Mouse (Mus musculus): ENCODE measurements around the gene Ankrd39. TPM values are rescaled to one million over a fixed set of nuclear protein-coding genes. Genes with fewer than 3 reads are reported as not detected.
A peak's percentile ranks its signal among the peaks of the same experiment; 100 is the strongest.

The Ankrd39 gene
- polyA plus RNA-seq, 1 experiment from 2014 or later: 33.0 TPM

- no peak overlapping the region for H3K9ac ChIP-seq (replicated peaks)
- WGBS: 87% methylated on average over 5 of the region's 5 CpGs
- ATAC-seq (ENCODE audit: low FRiP score): no peak
- peaks cover 20% of the 10 kb centered on the region; the same call in 1 of the 2 replicates for H3K4me1 ChIP-seq
- no peaks in the 10 kb centered on the region for H3K36me3 ChIP-seq
- no peaks in the 10 kb centered on the region for H3K27me3 ChIP-seq (replicated peaks)
- no peak overlapping the region for H3K4me3 ChIP-seq (replicated peaks)
- no peak overlapping the region for H3K27ac ChIP-seq (replicated peaks)
- no peaks in the 10 kb centered on the region for H3K9me3 ChIP-seq (replicated peaks)
- H3K4me2 ChIP-seq: no peak overlapping the region
Observed at GRCm38 (mm10) chr1:36570320-36570719, 23.1 kb upstream of the Ankrd39 start.

GRCm38 (mm10) chr1:36569694-36570276 lies 22.5 kb upstream of the Ankrd39 start:
- Histone ChIP-seq H3K4me2 (no peak overlapping the region), H3K27ac (replicated peaks) (0 out of 2 replicates have a peak overlapping the region, but pooled peaks have one; percentile 28), H3K27me3 (replicated peaks) (no peaks in the 10 kb centered on the region), H3K4me3 (replicated peaks) (no peak overlapping the region), H3K9ac (replicated peaks) (no peak overlapping the region), H3K36me3 (no peaks in the 10 kb centered on the region), H3K9me3 (replicated peaks) (no peaks in the 10 kb centered on the region), H3K4me1 (peaks cover 20% of the 10 kb centered on the region; the same call in 1 of the 2 replicates)
- 64% methylated on average over 7 of the region's 7 CpGs for WGBS
- no peak for ATAC-seq (ENCODE audit: low FRiP score)

- WGBS: 90% methylated on average over 4 of the region's 4 CpGs
- 0 out of 2 replicates have a peak overlapping the region, but pooled peaks have one; percentile 28 for H3K27ac ChIP-seq (replicated peaks)
- H3K27me3 ChIP-seq (replicated peaks): no peaks in the 10 kb centered on the region
- no peaks in the 10 kb centered on the region for H3K9me3 ChIP-seq (replicated peaks)
- H3K9ac ChIP-seq (replicated peaks): no peak overlapping the region
- H3K4me2 ChIP-seq: no peak overlapping the region
- no peak for ATAC-seq (ENCODE audit: low FRiP score)
- peaks cover 14% of the 10 kb centered on the region; the same call in 1 of the 2 replicates for H3K4me1 ChIP-seq
- no peak overlapping the region for H3K4me3 ChIP-seq (replicated peaks)
- no peaks in the 10 kb centered on the region for H3K36me3 ChIP-seq
Observed at GRCm38 (mm10) chr1:36568776-36569175, 21.5 kb upstream of the Ankrd39 start.

- H3K4me2 ChIP-seq: no peak overlapping the region
- peaks cover 14% of the 10 kb centered on the region; the same call in 1 of the 2 replicates for H3K4me1 ChIP-seq
- no peaks in the 10 kb centered on the region for H3K36me3 ChIP-seq
- 49% methylated on average over 21 of the region's 21 CpGs for WGBS
- no peak overlapping the region for H3K27ac ChIP-seq (replicated peaks)
- ATAC-seq (ENCODE audit: low FRiP score): no peak
- H3K27me3 ChIP-seq (replicated peaks): no peaks in the 10 kb centered on the region
- no peak overlapping the region for H3K4me3 ChIP-seq (replicated peaks)
- no peaks in the 10 kb centered on the region for H3K9me3 ChIP-seq (replicated peaks)
- no peak overlapping the region for H3K9ac ChIP-seq (replicated peaks)
Observed at GRCm38 (mm10) chr1:36567818-36568603, 20.8 kb upstream of the Ankrd39 start.

GRCm38 (mm10) chr1:36566425-36566824 lies 19.2 kb upstream of the Ankrd39 start:
- no peak overlapping the region for H3K9ac ChIP-seq (replicated peaks)
- H3K27ac ChIP-seq (replicated peaks): no peak overlapping the region
- H3K4me3 ChIP-seq (replicated peaks): no peak overlapping the region
- H3K9me3 ChIP-seq (replicated peaks): no peaks in the 10 kb centered on the region
- H3K36me3 ChIP-seq: no peaks in the 10 kb centered on the region
- no peak overlapping the region for H3K4me2 ChIP-seq
- WGBS: 21% methylated on average over 2 of the region's 2 CpGs
- peaks cover 14% of the 10 kb centered on the region; the same call in 1 of the 2 replicates for H3K4me1 ChIP-seq
- no peak for ATAC-seq (ENCODE audit: low FRiP score)
- H3K27me3 ChIP-seq (replicated peaks): no peaks in the 10 kb centered on the region

- H3K36me3 ChIP-seq: no peaks in the 10 kb centered on the region
- WGBS: 73% methylated on average over 6 of the region's 6 CpGs
- no peak for ATAC-seq (ENCODE audit: low FRiP score)
Observed at GRCm38 (mm10) chr1:36564101-36564500, 16.9 kb upstream of the Ankrd39 start.

GRCm38 (mm10) chr1:36563632-36564031 lies 16.4 kb upstream of the Ankrd39 start:
- no peak overlapping the region for H3K4me3 ChIP-seq (replicated peaks)
- H3K9ac ChIP-seq (replicated peaks): no peak overlapping the region
- ATAC-seq (ENCODE audit: low FRiP score): no peak
- H3K27me3 ChIP-seq (replicated peaks): no peaks in the 10 kb centered on the region
- WGBS: 62% methylated on average over 4 of the region's 4 CpGs
- H3K4me1 ChIP-seq: peaks cover 21% of the 10 kb centered on the region
- no peak overlapping the region for H3K4me2 ChIP-seq
- H3K27ac ChIP-seq (replicated peaks): no peak overlapping the region
- no peaks in the 10 kb centered on the region for H3K9me3 ChIP-seq (replicated peaks)
- H3K36me3 ChIP-seq: no peaks in the 10 kb centered on the region

More at GRCm38 (mm10) chr1:36564101-36564500, 16.9 kb upstream of the Ankrd39 start:
- no peaks in the 10 kb centered on the region for H3K9me3 ChIP-seq (replicated peaks)
- H3K4me1 ChIP-seq: peaks cover 17% of the 10 kb centered on the region; the same call in 1 of the 2 replicates
- H3K4me3 ChIP-seq (replicated peaks): no peak overlapping the region
- H3K4me2 ChIP-seq: no peak overlapping the region
- no peaks in the 10 kb centered on the region for H3K27me3 ChIP-seq (replicated peaks)
- H3K9ac ChIP-seq (replicated peaks): no peak overlapping the region
- H3K27ac ChIP-seq (replicated peaks): no peak overlapping the region

- H3K4me1 ChIP-seq: peaks cover 21% of the 10 kb centered on the region
- no peaks in the 10 kb centered on the region for H3K27me3 ChIP-seq (replicated peaks)
- no peaks in the 10 kb centered on the region for H3K9me3 ChIP-seq (replicated peaks)
- WGBS: 76% methylated on average over 2 of the region's 2 CpGs
- no peak overlapping the region for H3K4me3 ChIP-seq (replicated peaks)
- H3K4me2 ChIP-seq: no peak overlapping the region
- H3K9ac ChIP-seq (replicated peaks): no peak overlapping the region
- no peak for ATAC-seq (ENCODE audit: low FRiP score)
- H3K36me3 ChIP-seq: no peaks in the 10 kb centered on the region
- no peak overlapping the region for H3K27ac ChIP-seq (replicated peaks)
Observed at GRCm38 (mm10) chr1:36563197-36563596, 16.0 kb upstream of the Ankrd39 start.

GRCm38 (mm10) chr1:36562388-36562787 lies 15.1 kb upstream of the Ankrd39 start:
- no peak overlapping the region for H3K27ac ChIP-seq (replicated peaks)
- WGBS: 70% methylated on average over 4 of the region's 4 CpGs
- ATAC-seq (ENCODE audit: low FRiP score): no peak
- no peaks in the 10 kb centered on the region for H3K27me3 ChIP-seq (replicated peaks)
- H3K36me3 ChIP-seq: no peaks in the 10 kb centered on the region
- H3K9me3 ChIP-seq (replicated peaks): no peaks in the 10 kb centered on the region
- H3K4me1 ChIP-seq: peaks cover 17% of the 10 kb centered on the region
- H3K4me3 ChIP-seq (replicated peaks): no peak overlapping the region
- H3K4me2 ChIP-seq: no peak overlapping the region
- no peak overlapping the region for H3K9ac ChIP-seq (replicated peaks)

- ATAC-seq (ENCODE audit: low FRiP score): no peak
- H3K4me2 ChIP-seq: no peak overlapping the region
- no peaks in the 10 kb centered on the region for H3K9me3 ChIP-seq (replicated peaks)
- peaks cover 16% of the 10 kb centered on the region for H3K4me1 ChIP-seq
- H3K4me3 ChIP-seq (replicated peaks): no peak overlapping the region
- H3K9ac ChIP-seq (replicated peaks): no peak overlapping the region
- no peak overlapping the region for H3K27ac ChIP-seq (replicated peaks)
- no peaks in the 10 kb centered on the region for H3K36me3 ChIP-seq
- no peaks in the 10 kb centered on the region for H3K27me3 ChIP-seq (replicated peaks)
- WGBS: 48% methylated on average over 6 of the region's 6 CpGs
Observed at GRCm38 (mm10) chr1:36560903-36561302, 13.7 kb upstream of the Ankrd39 start.

GRCm38 (mm10) chr1:36559888-36560287 lies 12.6 kb upstream of the Ankrd39 start:
- Histone ChIP-seq H3K9ac (replicated peaks) (no peak overlapping the region), H3K4me3 (replicated peaks) (no peak overlapping the region), H3K27ac (replicated peaks) (no peak overlapping the region), H3K27me3 (replicated peaks) (no peaks in the 10 kb centered on the region), H3K4me2 (no peak overlapping the region), H3K9me3 (replicated peaks) (no peaks in the 10 kb centered on the region), H3K36me3 (no peaks in the 10 kb centered on the region), H3K4me1 (peaks cover 26% of the 10 kb centered on the region)
- no peak for ATAC-seq (ENCODE audit: low FRiP score)
- WGBS: 61% methylated on average over 5 of the region's 5 CpGs

- ATAC-seq (ENCODE audit: low FRiP score): no peak
- H3K9me3 ChIP-seq (replicated peaks): no peaks in the 10 kb centered on the region
- no peak overlapping the region for H3K9ac ChIP-seq (replicated peaks)
- H3K4me2 ChIP-seq: peak overlapping the region; percentile 95; the same call in 1 of the 2 replicates
- H3K36me3 ChIP-seq: 0 out of 2 replicates have a peak, but pooled peaks cover 6% of the 10 kb centered on the region
- no peak overlapping the region for H3K4me3 ChIP-seq (replicated peaks)
- H3K27me3 ChIP-seq (replicated peaks): no peaks in the 10 kb centered on the region
- 5% methylated on average over 4 of the region's 4 CpGs for WGBS
- no peak overlapping the region for H3K27ac ChIP-seq (replicated peaks)
- H3K4me1 ChIP-seq: peaks cover 32% of the 10 kb centered on the region
Observed at GRCm38 (mm10) chr1:36559256-36559655, 12.0 kb upstream of the Ankrd39 start.
